Mouse (Mus musculus) macrophage (primary cell): ENCODE measurements around the gene Fam107b. TPM values are rescaled to one million over a fixed set of nuclear protein-coding genes. Genes with fewer than 3 reads are reported as not detected.

Source experiments
- H3K27ac ChIP-seq: fragments of 350-480 bp; formaldehyde crosslinking; 2 replicates; pipeline ENCODE4 v1.9.0; 2021
- H3K36me3 ChIP-seq: fragments of 350-480 bp; formaldehyde crosslinking; 2 replicates; pipeline ENCODE4 v1.9.0; 2021; ENCODE audit errors: inconsistent target
- H3K4me3 ChIP-seq: fragments of 350-480 bp; formaldehyde crosslinking; 2 replicates; pipeline ENCODE4 v1.9.0; 2021; ENCODE audit errors: inconsistent target
- H3K79me2 ChIP-seq: fragments of 350-480 bp; formaldehyde crosslinking; 2 replicates; pipeline ENCODE4 v1.9.0; 2021; ENCODE audit errors: inconsistent target
- WGBS: methylation state at CpG from one replicate; pipeline ENCODE4 v1.1.7; 2026; ENCODE audit warnings: inconsistent platforms; ENCODE audit not compliant: missing documents; 5-methylcytosine and 5-hydroxymethylcytosine counted together
- polyA plus RNA-seq: library from polyadenylated mRNA; stranded (reverse); fragments of 250-400 nt; gene quantifications from 3 replicates; pipeline ENCODE4 v1.2.4, GENCODE M21; 2018; ENCODE audit warnings: inconsistent platforms

Gene Fam107b
- polyA plus RNA-seq, 1 experiment from 2014 or later, result 33.9 TPM

DNA sequence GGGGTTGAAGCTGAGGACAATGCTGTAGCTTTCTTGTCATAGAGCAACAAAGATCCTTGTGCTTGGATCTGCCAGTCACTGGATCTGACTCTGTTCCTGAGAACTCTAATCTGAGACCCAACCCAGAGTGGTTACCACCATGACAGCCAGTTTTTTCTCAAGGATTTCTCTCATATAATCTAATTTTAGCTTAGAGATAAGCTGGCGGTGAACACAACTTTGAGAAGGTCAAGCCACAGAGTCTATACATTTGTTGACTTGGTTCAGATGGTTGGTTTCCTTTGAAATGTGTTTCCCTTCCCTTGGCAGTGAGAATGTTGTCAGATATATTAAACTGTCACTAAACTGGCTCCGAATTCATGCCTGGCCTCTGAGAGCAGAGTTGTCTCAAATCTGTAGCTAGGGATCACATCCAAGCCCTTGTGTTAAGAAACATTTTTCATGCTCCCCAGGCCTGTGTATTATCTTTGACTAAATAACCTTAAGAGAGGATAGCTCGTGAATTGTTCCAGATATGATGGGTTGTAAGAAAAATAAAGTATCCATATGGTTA, 15.0 kb downstream of the Fam107b start:
- Histone ChIP-seq H3K4me3 (no peak overlapping the region), H3K36me3 (no peaks in the 10 kb centered on the region), H3K79me2 (no peaks in the 10 kb centered on the region), H3K27ac (no peak overlapping the region)
- 82% methylated on average over 3 of the region's 3 CpGs for WGBS

- Histone ChIP-seq H3K79me2 (no peaks in the 10 kb centered on the region), H3K27ac (no peak overlapping the region), H3K36me3 (no peaks in the 10 kb centered on the region), H3K4me3 (no peak overlapping the region)
- 98% methylated on average over 6 of the region's 6 CpGs for WGBS
These were observed 20.0 kb downstream of the Fam107b start for GRCm38 (mm10) chr2:3590086-3590915.

DNA sequence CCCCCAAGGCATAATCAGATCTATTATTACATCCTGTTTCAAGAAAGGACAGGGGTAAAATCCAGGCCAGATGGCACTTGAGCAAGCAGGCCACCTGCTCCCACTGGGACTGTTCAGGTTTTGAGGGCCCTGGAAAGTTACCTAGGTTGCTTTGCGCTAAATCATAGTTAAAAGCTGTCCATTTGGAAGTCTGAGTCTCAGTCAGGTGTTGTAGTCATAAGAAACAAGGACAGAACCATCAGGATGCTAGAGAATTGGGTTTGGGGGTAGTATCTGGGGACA, 20.6 kb downstream of the Fam107b start:
- WGBS, result 100% methylated on average over 1 of the region's 1 CpGs

GRCm38 (mm10) chr2:3594663-3595318, 24.5 kb downstream of the Fam107b start:
- Histone ChIP-seq H3K4me3 (no peak overlapping the region), H3K79me2 (no peaks in the 10 kb centered on the region), H3K36me3 (no peaks in the 10 kb centered on the region), H3K27ac (no peak overlapping the region)
- WGBS, result 38% methylated on average over 2 of the region's 2 CpGs

More for the DNA sequence above, 20.6 kb downstream of the Fam107b start:
- Histone ChIP-seq H3K27ac (no peak overlapping the region), H3K4me3 (no peak overlapping the region), H3K79me2 (no peaks in the 10 kb centered on the region), H3K36me3 (no peaks in the 10 kb centered on the region)

GRCm38 (mm10) chr2:3600421-3600820, 30.1 kb downstream of the Fam107b start:
- H3K79me2 ChIP-seq, result no peaks in the 10 kb centered on the region
- no peak overlapping the region for H3K27ac ChIP-seq
- WGBS, result 31% methylated on average over 3 of the region's 3 CpGs
- no peaks in the 10 kb centered on the region for H3K36me3 ChIP-seq
- H3K4me3 ChIP-seq, result no peak overlapping the region

GRCm38 (mm10) chr2:3602599-3602998, 32.3 kb downstream of the Fam107b start:
- no peak overlapping the region for H3K27ac ChIP-seq
- no peaks in the 10 kb centered on the region for H3K36me3 ChIP-seq
- H3K4me3 ChIP-seq, result no peak overlapping the region
- H3K79me2 ChIP-seq, result no peaks in the 10 kb centered on the region
- WGBS, result 95% methylated on average over 3 of the region's 3 CpGs

DNA sequence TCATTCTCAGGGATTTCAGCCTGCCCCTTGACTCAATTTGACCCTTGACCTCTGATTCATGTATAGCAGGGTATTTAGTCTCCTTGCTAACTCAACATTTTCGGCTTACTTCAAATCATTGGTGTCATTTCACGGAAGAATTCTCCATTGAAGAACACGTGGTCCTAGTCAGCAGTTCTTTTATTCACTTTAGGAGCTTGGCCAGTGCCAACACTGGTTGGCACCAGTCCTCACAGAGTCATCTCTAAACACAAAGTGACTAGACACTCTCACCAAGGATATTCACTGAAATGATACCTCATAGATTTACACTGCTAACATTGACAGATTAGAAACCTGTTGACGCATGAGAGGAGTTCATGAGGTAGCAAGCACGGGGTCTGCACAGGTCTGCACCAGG, 32.9 kb downstream of the Fam107b start:
- Histone ChIP-seq H3K27ac (no peak overlapping the region), H3K79me2 (no peaks in the 10 kb centered on the region), H3K4me3 (no peak overlapping the region), H3K36me3 (no peaks in the 10 kb centered on the region)
- WGBS, result 100% methylated on average over 5 of the region's 5 CpGs

DNA sequence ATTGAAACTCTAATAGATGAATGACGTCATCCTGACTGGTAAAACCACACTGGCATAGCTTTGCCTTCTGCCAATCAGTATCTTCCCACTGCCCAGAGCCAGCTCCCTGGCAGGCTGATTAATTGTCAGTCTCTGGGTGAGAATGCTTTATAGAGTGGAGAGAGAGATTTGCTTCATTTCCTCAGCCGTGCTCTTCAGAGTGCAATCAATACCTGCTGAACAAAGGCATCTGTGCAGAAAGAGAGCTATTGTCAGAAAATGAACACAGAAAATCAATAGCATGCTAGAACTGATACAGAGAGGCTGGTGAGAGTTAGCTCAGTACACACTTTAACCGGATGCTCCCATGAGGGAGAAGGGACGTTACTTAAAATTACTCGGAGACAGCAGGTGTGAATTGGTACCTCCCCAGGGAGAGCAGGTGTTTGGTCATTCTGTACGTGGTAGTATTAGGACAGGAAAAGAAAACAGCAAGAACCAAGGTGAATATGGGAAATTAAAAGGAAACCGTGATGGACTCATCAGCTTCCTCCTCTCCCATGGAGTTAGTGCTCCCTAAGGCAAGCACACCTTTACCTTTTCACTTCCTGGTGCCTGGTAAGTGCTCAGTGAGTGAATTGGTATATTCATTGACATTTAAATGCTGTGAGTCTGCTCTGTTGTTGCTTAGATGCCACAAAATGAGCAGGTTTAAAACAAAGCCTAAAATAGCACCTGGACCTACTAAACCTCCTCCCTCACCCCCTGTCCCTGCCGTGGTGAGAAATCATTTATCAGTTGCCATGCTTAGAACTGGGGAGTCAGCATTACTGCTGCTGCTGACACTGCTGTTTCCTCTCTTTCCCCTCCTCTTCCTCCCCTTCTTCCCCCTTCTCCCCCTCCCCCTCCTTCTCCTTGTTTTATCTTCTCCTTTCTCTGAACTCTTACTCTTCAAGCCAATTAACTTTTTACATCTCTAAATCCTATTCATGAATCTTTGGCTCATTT, 38.9 kb downstream of the Fam107b start:
- 59% methylated on average over 8 of the region's 8 CpGs for WGBS
- Histone ChIP-seq H3K4me3 (no peak overlapping the region), H3K79me2 (no peaks in the 10 kb centered on the region), H3K27ac (no peak overlapping the region), H3K36me3 (no peaks in the 10 kb centered on the region)

DNA sequence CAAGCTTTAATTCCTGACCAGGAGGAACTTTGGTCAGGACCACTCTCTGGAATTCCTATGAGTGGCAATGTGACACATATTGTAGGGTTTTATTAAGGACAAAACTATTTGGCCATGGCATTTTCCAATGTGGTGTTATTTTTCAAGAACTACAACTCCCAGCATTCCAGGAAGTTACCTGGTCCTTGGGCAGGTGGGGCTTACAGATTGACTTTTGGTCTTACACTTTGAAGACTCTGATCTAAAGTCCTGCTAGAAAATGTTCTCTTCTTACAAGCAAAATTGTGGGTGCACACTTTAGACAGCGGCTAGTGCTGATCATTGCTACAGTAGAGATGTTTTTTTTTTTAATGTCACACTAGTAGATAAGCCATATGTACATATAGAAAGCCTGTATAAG, 48.2 kb downstream of the Fam107b start:
- H3K27ac ChIP-seq, result no peak overlapping the region
- whole genome bisulfite sequencing, result 100% methylated on average over 1 of the region's 1 CpGs
- H3K36me3 ChIP-seq, result no peaks in the 10 kb centered on the region
- H3K79me2 ChIP-seq, result no peaks in the 10 kb centered on the region
- H3K4me3 ChIP-seq, result no peak overlapping the region

DNA sequence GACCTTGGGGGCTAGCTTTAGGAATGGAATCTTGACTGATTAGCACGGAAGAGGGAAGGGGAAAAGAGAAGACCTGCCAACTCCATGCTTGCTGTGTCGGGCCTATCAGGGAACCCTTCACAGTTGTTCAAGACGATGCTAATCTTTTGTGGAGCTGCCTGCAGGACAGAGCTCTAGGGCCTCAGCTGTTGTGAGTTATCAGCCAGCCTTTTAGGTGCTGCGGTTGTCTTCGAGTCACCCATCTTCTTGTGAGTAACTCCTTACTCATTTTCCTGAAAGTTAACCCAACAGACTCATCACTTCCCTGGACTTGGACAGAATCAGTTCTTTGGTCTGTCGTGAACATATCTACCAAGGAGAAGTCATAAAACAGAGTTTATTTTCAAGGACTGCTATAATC, 51.3 kb downstream of the Fam107b start:
- H3K27ac ChIP-seq, result no peak overlapping the region
- WGBS, result 74% methylated on average over 6 of the region's 6 CpGs
- no peaks in the 10 kb centered on the region for H3K36me3 ChIP-seq
- no peaks in the 10 kb centered on the region for H3K79me2 ChIP-seq
- no peak overlapping the region for H3K4me3 ChIP-seq

DNA sequence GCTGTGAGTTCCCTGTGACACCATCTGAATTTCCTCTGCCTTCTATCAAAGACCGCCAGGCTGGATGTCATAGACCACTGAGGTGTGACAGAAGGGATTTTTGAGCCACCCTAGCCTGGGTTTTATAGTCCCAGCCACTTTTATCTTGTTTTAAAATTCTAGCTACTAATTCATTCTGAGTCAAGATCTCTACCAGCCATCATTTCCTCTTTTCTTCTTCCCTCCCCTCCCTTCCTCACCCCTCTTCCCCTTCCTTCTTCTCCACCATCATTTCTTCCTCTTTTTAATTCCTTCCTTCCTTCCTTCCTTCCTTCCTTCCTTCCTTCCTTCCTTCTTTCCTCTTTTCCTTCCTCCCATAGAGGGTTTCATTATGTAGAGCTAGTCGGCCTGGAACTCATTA, 51.9 kb downstream of the Fam107b start:
- Histone ChIP-seq H3K27ac (no peak overlapping the region), H3K36me3 (no peaks in the 10 kb centered on the region), H3K4me3 (no peak overlapping the region), H3K79me2 (no peaks in the 10 kb centered on the region)
- WGBS, result 85% methylated on average over 2 of the region's 2 CpGs

DNA sequence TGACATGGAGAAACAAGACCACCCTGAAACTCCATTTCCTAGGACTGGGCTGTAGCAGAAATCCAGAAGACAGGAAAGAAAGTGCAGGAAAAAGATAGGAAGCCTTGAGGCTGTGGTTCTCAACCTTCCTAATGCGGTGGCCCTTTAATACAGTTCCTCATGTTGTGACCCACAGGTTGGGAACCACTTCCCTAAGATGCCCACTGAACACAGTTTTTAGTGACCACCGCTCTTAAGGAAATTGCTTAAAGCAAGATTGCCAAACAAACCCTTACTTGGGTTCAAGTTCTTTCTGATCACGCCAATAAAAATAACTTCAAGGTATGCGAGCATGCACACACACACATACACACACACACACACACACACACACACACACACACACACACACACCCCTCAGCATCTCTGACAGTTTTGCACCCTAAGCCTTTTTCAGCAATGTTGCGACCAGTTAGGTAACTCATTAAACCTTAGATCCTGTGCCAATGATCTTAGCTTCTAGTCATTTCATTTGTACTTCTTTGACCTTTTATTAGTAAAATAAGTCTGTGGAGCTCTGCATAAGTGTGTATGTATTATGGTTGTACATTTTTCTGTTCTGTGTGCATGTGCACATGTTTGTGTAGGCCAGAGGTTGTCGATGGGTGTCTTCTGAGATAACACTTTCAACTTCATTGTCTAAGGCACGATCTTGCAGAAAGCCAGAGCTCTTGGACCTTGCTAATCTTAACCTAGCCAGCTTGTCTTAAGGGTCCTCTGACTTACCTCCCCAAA, 53.1 kb downstream of the Fam107b start:
- Histone ChIP-seq H3K79me2 (no peaks in the 10 kb centered on the region), H3K27ac (no peak overlapping the region), H3K36me3 (no peaks in the 10 kb centered on the region), H3K4me3 (no peak overlapping the region)
- WGBS, result 58% methylated on average over 7 of the region's 7 CpGs

- Histone ChIP-seq H3K4me3 (no peak overlapping the region), H3K79me2 (no peaks in the 10 kb centered on the region), H3K27ac (no peak overlapping the region), H3K36me3 (no peaks in the 10 kb centered on the region)
- 92% methylated on average over 7 of the region's 7 CpGs for WGBS
These were observed 53.8 kb downstream of the Fam107b start for GRCm38 (mm10) chr2:3623981-3624584.
